Mouse (Mus musculus): Measurements from ENCODE around the gene Selenow. TPM values are rescaled to one million over a fixed set of nuclear protein-coding genes. Genes with fewer than 3 reads are reported as not detected.

Selenow gene
- 8.6 TPM for polyA plus RNA-seq (2014; fragmentation: Illumina TruSeq; extraction: RNeasy Lipid Tissue Mini Kit (QIAGEN cat#74804); ENCODE audit: low read depth, low replicate concordance)

GRCm38 (mm10) chr7:15922220-15922773 is at the start of gene Selenow:
Gene Selenow, minus strand, starts transcription at chr7:15922402.

DNA sequence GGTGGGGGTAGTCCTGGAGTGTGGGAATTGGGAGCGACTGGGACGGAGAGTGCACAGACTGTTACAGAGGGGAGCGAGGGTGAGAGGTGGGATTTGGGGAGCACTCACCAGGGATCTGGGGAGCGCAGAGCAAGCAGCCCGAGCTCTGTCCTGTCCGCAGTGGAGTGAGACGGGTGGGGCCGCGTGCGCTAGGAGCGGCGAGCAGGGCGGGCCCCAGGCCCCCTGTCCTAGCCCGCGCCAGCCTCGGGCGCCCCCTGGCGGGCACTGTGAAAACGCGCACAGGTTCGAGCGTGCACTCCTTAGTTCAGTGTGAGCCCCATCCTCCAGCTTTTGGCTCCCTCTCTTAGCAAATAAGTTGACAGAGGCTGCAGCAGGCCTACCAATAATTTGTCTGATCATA is 45.1 kb upstream of the Selenow start, which contains the start of gene Ehd2:
Gene Ehd2 (minus strand): TSS at position 256 of the 400 bp plus-strand sequence.

DNA sequence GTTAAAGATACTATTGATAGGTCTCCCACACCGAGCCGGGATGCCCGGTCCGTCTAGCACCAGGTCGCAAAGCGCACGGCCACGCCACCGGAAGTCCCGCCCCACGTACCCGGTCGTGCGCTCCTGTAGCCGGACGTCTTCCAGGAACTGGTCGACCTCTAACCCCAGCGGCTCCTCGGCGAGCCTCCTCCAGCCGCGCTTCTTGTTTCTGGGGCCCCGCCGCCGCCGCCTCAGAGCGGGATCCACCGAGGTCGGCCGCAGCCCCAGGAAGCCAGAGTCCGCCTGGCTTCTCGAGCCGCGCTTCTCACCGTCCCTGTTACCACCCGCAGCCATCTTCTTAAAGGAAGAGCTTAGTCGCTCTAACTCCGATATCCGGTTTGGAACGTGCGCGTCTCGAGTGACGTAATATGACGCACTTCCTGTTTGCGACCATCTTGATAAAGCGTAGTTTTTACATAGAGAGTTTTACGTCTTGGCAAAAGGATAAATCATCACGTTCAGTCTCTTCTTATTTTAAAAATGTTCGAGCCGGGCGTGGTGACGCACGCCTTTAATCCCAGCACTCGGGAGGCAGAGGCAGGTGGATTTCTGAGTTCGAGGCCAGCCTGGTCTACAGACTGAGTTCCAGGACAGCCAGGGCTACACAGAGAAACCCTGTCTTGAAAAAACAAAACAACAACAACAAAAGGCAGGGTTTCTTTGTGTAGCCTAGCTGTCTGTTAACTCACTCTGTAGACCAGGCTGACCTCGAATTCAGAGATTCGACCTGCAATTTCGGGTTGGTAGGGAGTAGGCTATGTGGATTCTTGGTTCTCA is 23.7 kb upstream of the Selenow start, which contains the start of gene Nop53:
Gene Nop53 (minus strand): TSS at position 354 of the 816 bp plus-strand sequence.

GRCm38 (mm10) chr7:15882317-15882716 is 39.9 kb downstream of the Selenow start, which contains the start of gene Crxos:
Gene Crxos, plus strand, starts transcription at chr7:15882617.

DNA sequence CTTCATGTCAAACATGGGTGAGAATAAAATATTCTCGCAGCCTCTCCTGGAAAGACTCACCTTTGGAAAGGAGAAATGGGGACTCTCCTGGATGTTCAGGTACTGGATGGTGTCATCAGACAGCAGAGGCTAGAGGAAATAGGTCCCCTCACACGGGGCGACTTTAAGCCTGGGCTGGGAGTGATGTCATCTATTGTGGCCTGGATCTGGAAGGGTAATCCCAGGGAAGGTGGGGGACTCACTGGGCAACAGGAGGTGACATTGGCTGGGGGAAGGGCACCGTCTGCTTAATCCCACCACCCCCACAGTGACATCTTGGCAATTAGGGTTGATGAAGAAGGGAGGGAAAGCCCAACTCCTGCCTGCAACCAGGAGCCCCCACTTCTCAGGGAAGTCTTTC is 42.4 kb downstream of the Selenow start, which contains the start of gene Crx:
Gene Crx (minus strand): TSS at position 213 of the 400 bp plus-strand sequence.

Other genes starting within 250 kb of the Selenow start
- not detected for gene Obox5, start 172.3 kb downstream of the Selenow start, polyA plus RNA-seq (2014; fragmentation: Illumina TruSeq; extraction: RNeasy Lipid Tissue Mini Kit (QIAGEN cat#74804); ENCODE audit: low read depth, low replicate concordance)
- gene Obox6, start 82.7 kb downstream of the Selenow start, polyA plus RNA-seq (2014; fragmentation: Illumina TruSeq; extraction: RNeasy Lipid Tissue Mini Kit (QIAGEN cat#74804); ENCODE audit: low read depth, low replicate concordance) = not detected
- not detected for gene Crx, start 42.4 kb downstream of the Selenow start, polyA plus RNA-seq (2014; fragmentation: Illumina TruSeq; extraction: RNeasy Lipid Tissue Mini Kit (QIAGEN cat#74804); ENCODE audit: low read depth, low replicate concordance)
- gene Crxos, start 39.8 kb downstream of the Selenow start, polyA plus RNA-seq (2014; fragmentation: Illumina TruSeq; extraction: RNeasy Lipid Tissue Mini Kit (QIAGEN cat#74804); ENCODE audit: low read depth, low replicate concordance) = not detected
- gene Nop53, start 23.7 kb upstream of the Selenow start, polyA plus RNA-seq (2014; fragmentation: Illumina TruSeq; extraction: RNeasy Lipid Tissue Mini Kit (QIAGEN cat#74804); ENCODE audit: low read depth, low replicate concordance) = 9.7 TPM
- 17.7 TPM for gene Ehd2, start 45.2 kb upstream of the Selenow start, polyA plus RNA-seq (2014; fragmentation: Illumina TruSeq; extraction: RNeasy Lipid Tissue Mini Kit (QIAGEN cat#74804); ENCODE audit: low read depth, low replicate concordance)
- 0.64 TPM for gene Bicra, start 125.5 kb upstream of the Selenow start, polyA plus RNA-seq (2014; fragmentation: Illumina TruSeq; extraction: RNeasy Lipid Tissue Mini Kit (QIAGEN cat#74804); ENCODE audit: low read depth, low replicate concordance)
- not detected for gene Zfp541, start 139.4 kb upstream of the Selenow start, polyA plus RNA-seq (2014; fragmentation: Illumina TruSeq; extraction: RNeasy Lipid Tissue Mini Kit (QIAGEN cat#74804); ENCODE audit: low read depth, low replicate concordance)
- 34.1 TPM for gene Napa, start 176.1 kb upstream of the Selenow start, polyA plus RNA-seq (2014; fragmentation: Illumina TruSeq; extraction: RNeasy Lipid Tissue Mini Kit (QIAGEN cat#74804); ENCODE audit: low read depth, low replicate concordance)
- gene Kptn, start 197.5 kb upstream of the Selenow start, polyA plus RNA-seq (2014; fragmentation: Illumina TruSeq; extraction: RNeasy Lipid Tissue Mini Kit (QIAGEN cat#74804); ENCODE audit: low read depth, low replicate concordance) = 4.7 TPM
- 0.29 TPM for gene Slc8a2, start 207.4 kb upstream of the Selenow start, polyA plus RNA-seq (2014; fragmentation: Illumina TruSeq; extraction: RNeasy Lipid Tissue Mini Kit (QIAGEN cat#74804); ENCODE audit: low read depth, low replicate concordance)

All from adrenal gland, adult 10 weeks (tissue).